8 mouse cellular contexts compared by ENCODE assay signal in genomic region chr19:4511116-4511841, GRCm38 (mm10). TPM values are rescaled to one million over a fixed set of nuclear protein-coding genes. Genes with fewer than 3 reads are reported as not detected.
A peak's percentile ranks its signal among the peaks of the same experiment; 100 is the strongest.
DNase-seq lines count a peak whose midpoint lies in the region; ATAC-seq and TF ChIP-seq lines count a peak whose summit lies in the region.

No protein-coding gene starts in this region.

- H3K9me3 ChIP-seq in kidney, postnatal 0 days (replicated peaks; ENCODE audit: low read length): no peaks in the 10 kb centered on the region
- no peaks in the 10 kb centered on the region for H3K9me3 ChIP-seq in embryonic facial prominence, embryonic 10.5 days
- H3K9me3 ChIP-seq in intestine, embryonic 14.5 days (ENCODE audit: control insufficient read depth, low read length): no peaks in the 10 kb centered on the region
- H3K9me3 ChIP-seq in midbrain, postnatal 0 days (ENCODE audit: low read length): no peaks in the 10 kb centered on the region

- 4% methylated on average over 13 of the region's 13 CpGs for WGBS in kidney, postnatal 0 days
- WGBS in embryonic facial prominence, embryonic 10.5 days: 9% methylated on average over 13 of the region's 13 CpGs
- 7% methylated on average over 13 of the region's 13 CpGs for WGBS in intestine, embryonic 14.5 days
- 10% methylated on average over 13 of the region's 13 CpGs for WGBS in midbrain, postnatal 0 days

- peak overlapping the region; percentile 38; the same call in 1 of the 2 replicates for H3K9ac ChIP-seq in kidney, postnatal 0 days (ENCODE audit: low read depth, low read length)
- H3K9ac ChIP-seq in intestine, embryonic 14.5 days (ENCODE audit: low read length): no peak overlapping the region
- peak overlapping the region; percentile 51; the same call in 1 of the 2 replicates for H3K9ac ChIP-seq in midbrain, postnatal 0 days (replicated peaks; ENCODE audit: low read length, poor library complexity, severe bottlenecking)

- H3K27ac ChIP-seq in kidney, postnatal 0 days: no peak overlapping the region
- H3K27ac ChIP-seq in embryonic facial prominence, embryonic 10.5 days (replicated peaks): no peak overlapping the region
- no peak overlapping the region for H3K27ac ChIP-seq in intestine, embryonic 14.5 days (ENCODE audit: low read depth)
- H3K27ac ChIP-seq in midbrain, postnatal 0 days (ENCODE audit: low read depth, low read length): no peak overlapping the region

- no peaks in the 10 kb centered on the region for H3K27me3 ChIP-seq in kidney, postnatal 0 days (ENCODE audit: insufficient read depth, low read length)
- peaks cover 7% of the 10 kb centered on the region for H3K27me3 ChIP-seq in embryonic facial prominence, embryonic 10.5 days (replicated peaks; ENCODE audit: low read depth, poor library complexity, severe bottlenecking)
- H3K27me3 ChIP-seq in intestine, embryonic 14.5 days (replicated peaks; ENCODE audit: control insufficient read depth, insufficient read depth, low read length): no peaks in the 10 kb centered on the region; the same call in 1 of the 2 replicates
- no peaks in the 10 kb centered on the region for H3K27me3 ChIP-seq in midbrain, postnatal 0 days (ENCODE audit: insufficient read depth, low read length)

- no peaks in the 10 kb centered on the region for H3K36me3 ChIP-seq in kidney, postnatal 0 days (ENCODE audit: insufficient read depth, low read length)
- H3K36me3 ChIP-seq in embryonic facial prominence, embryonic 10.5 days (replicated peaks): no peaks in the 10 kb centered on the region
- H3K36me3 ChIP-seq in intestine, embryonic 14.5 days (ENCODE audit: control insufficient read depth, insufficient read depth, low read length): no peaks in the 10 kb centered on the region
- no peaks in the 10 kb centered on the region for H3K36me3 ChIP-seq in midbrain, postnatal 0 days (ENCODE audit: insufficient read depth, low read length)

- H3K4me3 ChIP-seq in kidney, postnatal 0 days (replicated peaks; ENCODE audit: low read depth, low read length): peak overlapping the region; percentile 58
- H3K4me3 ChIP-seq in embryonic facial prominence, embryonic 10.5 days: peak overlapping the region; percentile 86
- peak overlapping the region; percentile 67 for H3K4me3 ChIP-seq in intestine, embryonic 14.5 days (ENCODE audit: low read depth, low read length)
- peak overlapping the region; percentile 70 for H3K4me3 ChIP-seq in midbrain, postnatal 0 days (ENCODE audit: low read depth, low read length)

- H3K4me2 ChIP-seq in kidney, postnatal 0 days (ENCODE audit: low read length): peak overlapping the region; percentile 66
- H3K4me2 ChIP-seq in intestine, embryonic 14.5 days (ENCODE audit: low read length): peak overlapping the region; percentile 49
- H3K4me2 ChIP-seq in midbrain, postnatal 0 days (ENCODE audit: low read depth, low read length, poor library complexity, severe bottlenecking): peak overlapping the region; percentile 84

- H3K4me1 ChIP-seq in kidney, postnatal 0 days (replicated peaks; ENCODE audit: insufficient read depth, low read length): no peaks in the 10 kb centered on the region; the same call in 1 of the 2 replicates
- peaks cover 37% of the 10 kb centered on the region for H3K4me1 ChIP-seq in embryonic facial prominence, embryonic 10.5 days
- H3K4me1 ChIP-seq in intestine, embryonic 14.5 days (replicated peaks; ENCODE audit: control insufficient read depth, insufficient read depth, low read length): peaks cover 16% of the 10 kb centered on the region
- H3K4me1 ChIP-seq in midbrain, postnatal 0 days (ENCODE audit: insufficient read depth, low read length): no peaks in the 10 kb centered on the region

- no peak for DNase-seq in kidney, postnatal 0 days (ENCODE audit: low spot score)
- no peak for DNase-seq in kidney, adult 8-10 months
- no peak for DNase-seq in embryonic facial prominence, embryonic 10.5 days (ENCODE audit: low spot score)
- peak; percentile 49 for DNase-seq in intestine, embryonic 14.5 days (ENCODE audit: low spot score)
- no peak for DNase-seq in midbrain, postnatal 0 days (ENCODE audit: low spot score)
- no peak for DNase-seq in left cerebral cortex, adult 9 months (ENCODE audit: low spot score in 2 of 2)
- no peak for DNase-seq in thymus, postnatal 14 days
- DNase-seq in layer of hippocampus, adult 9-10 months (ENCODE audit: low spot score): no peak

- ATAC-seq in kidney, postnatal 0 days (replicated peaks; ENCODE audit: low FRiP score, low read depth): no peak
- no peak for ATAC-seq in intestine, embryonic 14.5 days (replicated peaks; ENCODE audit: low FRiP score, low TSS enrichment, low read depth)
- ATAC-seq in midbrain, postnatal 0 days (ENCODE audit: low FRiP score): no peak

- no peak for TF ChIP-seq CTCF in kidney, postnatal 0 days (IDR thresholded peaks at IDR 0.05; ENCODE audit: low read depth)
- TF ChIP-seq CTCF in midbrain, postnatal 0 days (IDR thresholded peaks at IDR 0.05): no peak

RNA-seq across cellular contexts. Expression of gene Pcx, which starts 1.0 kb away (rescaled TPM):
- polyA plus RNA-seq in kidney, postnatal 0 days (2015; fragmentation: Nextera tagmentation; extraction: Ambion mirVana): 57.6 and 66.9 TPM in 2 replicates
- polyA plus RNA-seq in embryonic facial prominence, embryonic 10.5 days (2016; fragmentation: Nextera tagmentation; extraction: Ambion mirVana): 24.1 and 26.8 TPM in 2 replicates
- 8.5 and 9.7 TPM in 2 replicates for polyA plus RNA-seq in intestine, embryonic 14.5 days (2014; fragmentation: Nextera tagmentation; extraction: Ambion mirVana)
- 45.1 and 57.8 TPM in 2 replicates for total RNA-seq in midbrain, postnatal 0 days (2014; rRNA removed)
- 32.0 and 41.2 TPM in 2 replicates for polyA plus RNA-seq in midbrain, postnatal 0 days (2015; fragmentation: Nextera tagmentation; extraction: Ambion mirVana)

RNA-seq across cellular contexts. Expression of gene 2010003K11Rik, which starts 12.9 kb away (rescaled TPM):
- 0.57 and 0.61 TPM in 2 replicates for polyA plus RNA-seq in kidney, postnatal 0 days (2015; fragmentation: Nextera tagmentation; extraction: Ambion mirVana)
- polyA plus RNA-seq in embryonic facial prominence, embryonic 10.5 days (2016; fragmentation: Nextera tagmentation; extraction: Ambion mirVana): not detected in 2 replicates
- not detected in 2 replicates for polyA plus RNA-seq in intestine, embryonic 14.5 days (2014; fragmentation: Nextera tagmentation; extraction: Ambion mirVana)
- total RNA-seq in midbrain, postnatal 0 days (2014; rRNA removed): not detected in 2 replicates
- 0.23 TPM in 1 of 2 replicates, not detected in the other for polyA plus RNA-seq in midbrain, postnatal 0 days (2015; fragmentation: Nextera tagmentation; extraction: Ambion mirVana)

RNA-seq across cellular contexts. Expression of gene Syt12, which starts 34.0 kb away (rescaled TPM):
- polyA plus RNA-seq in kidney, postnatal 0 days (2015; fragmentation: Nextera tagmentation; extraction: Ambion mirVana): 1.5 and 1.8 TPM in 2 replicates
- 2.6 and 2.8 TPM in 2 replicates for polyA plus RNA-seq in embryonic facial prominence, embryonic 10.5 days (2016; fragmentation: Nextera tagmentation; extraction: Ambion mirVana)
- polyA plus RNA-seq in intestine, embryonic 14.5 days (2014; fragmentation: Nextera tagmentation; extraction: Ambion mirVana): 0.27 and 0.47 TPM in 2 replicates
- 12.2 and 20.9 TPM in 2 replicates for total RNA-seq in midbrain, postnatal 0 days (2014; rRNA removed)
- polyA plus RNA-seq in midbrain, postnatal 0 days (2015; fragmentation: Nextera tagmentation; extraction: Ambion mirVana): 7.0 and 7.6 TPM in 2 replicates
